Mouse (Mus musculus): ENCODE results near the gene Olfr533. TPM values are rescaled to one million over a fixed set of nuclear protein-coding genes. Genes with fewer than 3 reads are reported as not detected.

The Olfr533 gene
- polyA plus RNA-seq, 1 experiment from 2014 or later: not detected

Other genes with a start within 250 kb of the Olfr533 start
- not detected in 2 replicates for gene Cd163l1, start 245.1 kb upstream of the Olfr533 start, polyA plus RNA-seq (2016; fragmentation: Nextera tagmentation; extraction: Ambion mirVana)
- not detected in 2 replicates for gene 5830411N06Rik, start 216.1 kb upstream of the Olfr533 start, polyA plus RNA-seq (2016; fragmentation: Nextera tagmentation; extraction: Ambion mirVana)
- gene Olfr525, start 142.5 kb upstream of the Olfr533 start, polyA plus RNA-seq (2016; fragmentation: Nextera tagmentation; extraction: Ambion mirVana): not detected in 2 replicates
- gene Olfr527, start 129.4 kb upstream of the Olfr533 start, polyA plus RNA-seq (2016; fragmentation: Nextera tagmentation; extraction: Ambion mirVana): not detected in 2 replicates
- not detected in 2 replicates for gene Olfr60, start 101.7 kb upstream of the Olfr533 start, polyA plus RNA-seq (2016; fragmentation: Nextera tagmentation; extraction: Ambion mirVana)
- gene Olfr530, start 87.0 kb upstream of the Olfr533 start, polyA plus RNA-seq (2016; fragmentation: Nextera tagmentation; extraction: Ambion mirVana): not detected in 2 replicates
- not detected in 2 replicates for gene Olfr531, start 60.5 kb upstream of the Olfr533 start, polyA plus RNA-seq (2016; fragmentation: Nextera tagmentation; extraction: Ambion mirVana)
- not detected in 2 replicates for gene Olfr532, start 41.7 kb upstream of the Olfr533 start, polyA plus RNA-seq (2016; fragmentation: Nextera tagmentation; extraction: Ambion mirVana)
- gene Olfr535, start 20.8 kb downstream of the Olfr533 start, polyA plus RNA-seq (2016; fragmentation: Nextera tagmentation; extraction: Ambion mirVana): not detected in 2 replicates
- not detected in 2 replicates for gene Olfr536, start 44.0 kb downstream of the Olfr533 start, polyA plus RNA-seq (2016; fragmentation: Nextera tagmentation; extraction: Ambion mirVana)
- gene Olfr538, start 104.5 kb downstream of the Olfr533 start, polyA plus RNA-seq (2016; fragmentation: Nextera tagmentation; extraction: Ambion mirVana): not detected in 2 replicates
- gene Olfr46, start 137.9 kb downstream of the Olfr533 start, polyA plus RNA-seq (2016; fragmentation: Nextera tagmentation; extraction: Ambion mirVana): 0.03 TPM in 1 of 2 replicates, not detected in the other
- not detected in 2 replicates for gene Olfr61, start 165.6 kb downstream of the Olfr533 start, polyA plus RNA-seq (2016; fragmentation: Nextera tagmentation; extraction: Ambion mirVana)
- gene Olfr53, start 183.1 kb downstream of the Olfr533 start, polyA plus RNA-seq (2016; fragmentation: Nextera tagmentation; extraction: Ambion mirVana): not detected in 2 replicates
- gene Olfr539, start 196.6 kb downstream of the Olfr533 start, polyA plus RNA-seq (2016; fragmentation: Nextera tagmentation; extraction: Ambion mirVana): not detected in 2 replicates
- gene Olfr45, start 218.6 kb downstream of the Olfr533 start, polyA plus RNA-seq (2016; fragmentation: Nextera tagmentation; extraction: Ambion mirVana): not detected in 2 replicates
- not detected in 2 replicates for gene Olfr541, start 233.9 kb downstream of the Olfr533 start, polyA plus RNA-seq (2016; fragmentation: Nextera tagmentation; extraction: Ambion mirVana)

Data from heart, embryonic 12.5 days (tissue).